In genomic region chr4:149834646-149835156, GRCm38 (mm10) we compare ENCODE assay signal across 23 mouse cellular contexts.
DNase-seq lines count a peak whose midpoint lies in the region; ATAC-seq and TF ChIP-seq lines count a peak whose summit lies in the region.
"Had no signal": no experiment of that assay in that cellular context is flagged by ENCODE, and none has a peak within 500 bp of the region (broad histone marks: within the 10 kb centered on the region; RNA-seq: fewer than 3 reads in every experiment).

No protein-coding gene starts in this region.

- H3K9ac ChIP-seq in lung, postnatal 0 days (replicated peaks; ENCODE audit: low read depth), result no peak overlapping the region
- H3K9ac ChIP-seq: embryonic facial prominence, embryonic 13.5 days; embryonic facial prominence, embryonic 15.5 days; forebrain, embryonic 12.5 days had no signal

- WGBS in lung, postnatal 0 days, result 40% methylated on average over 9 of the region's 9 CpGs

- no peak overlapping the region for H3K4me3 ChIP-seq in lung, postnatal 0 days (ENCODE audit: low read depth, low read length)
- H3K4me3 ChIP-seq: embryonic facial prominence, embryonic 13.5 days; embryonic facial prominence, embryonic 15.5 days; erythroblast, embryonic 14.5 days; forebrain, embryonic 10.5 days; forebrain, embryonic 12.5 days had no signal

- TF ChIP-seq EP300 in lung, postnatal 0 days (IDR thresholded peaks at IDR 0.05), result no peak

- no peak overlapping the region for H3K27ac ChIP-seq in lung, postnatal 0 days (ENCODE audit: low read length)
- H3K27ac ChIP-seq: embryonic facial prominence, embryonic 13.5 days; embryonic facial prominence, embryonic 15.5 days; forebrain, embryonic 10.5 days; forebrain, embryonic 12.5 days had no signal

- H3K4me2 ChIP-seq in lung, postnatal 0 days (replicated peaks; ENCODE audit: low read depth, low read length), result no peak overlapping the region
- H3K4me2 ChIP-seq: embryonic facial prominence, embryonic 13.5 days; embryonic facial prominence, embryonic 15.5 days; forebrain, embryonic 12.5 days had no signal

- DNase-seq in layer of hippocampus, adult 18-20 months (ENCODE audit: low spot score in 2 of 2), result peak; percentile 53 to 77
- no peak for DNase-seq in layer of hippocampus, adult 9-10 months (ENCODE audit: low spot score)
- peak; percentile 51 to 56 for DNase-seq in layer of hippocampus, adult 8-10 months (ENCODE audit: low spot score in 2 of 2)
- no peak for DNase-seq in layer of hippocampus, postnatal 25 days (ENCODE audit: extremely low spot score in 1 of 2, low spot score in 1 of 2)
- DNase-seq in brain, adult 2 months (ENCODE audit: low read depth, low spot score), result peak; percentile 41
- peak; percentile 81 for DNase-seq in layer of hippocampus, adult 9-11 months
- DNase-seq in lung, postnatal 0 days (ENCODE audit: low spot score), result no peak
- DNase-seq in embryo, embryonic 11 days, result no peak
- DNase-seq: adrenal gland, adult 2 months; adrenal gland, postnatal 10 days; adrenal gland, postnatal 25 days; cerebellum, adult 11-12 months; cerebellum, adult 2 months; cerebellum, adult 9-10 months; cerebellum, postnatal 10 days; cerebellum, postnatal 25 days had no signal

- no peaks in the 10 kb centered on the region for H3K9me3 ChIP-seq in lung, postnatal 0 days (ENCODE audit: low read length)
- H3K9me3 ChIP-seq: embryonic facial prominence, embryonic 13.5 days; embryonic facial prominence, embryonic 15.5 days; forebrain, embryonic 10.5 days; forebrain, embryonic 12.5 days had no signal

- H3K27me3 ChIP-seq in lung, postnatal 0 days (replicated peaks; ENCODE audit: insufficient read depth, low read length), result no peaks in the 10 kb centered on the region
- H3K27me3 ChIP-seq: embryonic facial prominence, embryonic 13.5 days; embryonic facial prominence, embryonic 15.5 days; forebrain, embryonic 12.5 days had no signal

- H3K4me1 ChIP-seq in lung, postnatal 0 days (ENCODE audit: insufficient read depth, low read depth, low read length), result no peaks in the 10 kb centered on the region
- H3K4me1 ChIP-seq: forebrain, embryonic 12.5 days had no signal

- no peak for TF ChIP-seq CTCF in lung, postnatal 0 days (IDR thresholded peaks at IDR 0.05)

- ATAC-seq in lung, postnatal 0 days, result no peak
- ATAC-seq: forebrain, embryonic 14.5 days; forebrain, embryonic 16.5 days had no signal

- no peaks in the 10 kb centered on the region for H3K36me3 ChIP-seq in lung, postnatal 0 days (ENCODE audit: insufficient read depth, low read length)
- H3K36me3 ChIP-seq: embryonic facial prominence, embryonic 13.5 days; embryonic facial prominence, embryonic 15.5 days; forebrain, embryonic 10.5 days; forebrain, embryonic 12.5 days had no signal

Comparison
In these comparisons a context has a peak if more than half of its experiments do, and no peak if none do; other contexts are left out.
1. DNase-seq: peak in layer of hippocampus, adult 18-20 months (2 of 2), layer of hippocampus, adult 8-10 months (2 of 2), brain, adult 2 months (single experiment) and layer of hippocampus, adult 9-11 months (single experiment); none in layer of hippocampus, adult 9-10 months (single experiment), layer of hippocampus, postnatal 25 days (0 of 2), lung, postnatal 0 days (single experiment) and embryo, embryonic 11 days (single experiment).